Mouse (Mus musculus) lung, embryonic 14.5 days (tissue): ENCODE results near the gene Cluh. TPM values are rescaled to one million over a fixed set of nuclear protein-coding genes. Genes with fewer than 3 reads are reported as not detected.

Source experiments
- ATAC-seq: fragments of 200-750 bp; cut with Nextera tagmentation; 2 replicates; pipeline ENCODE4 v1.8.0; 2017; ENCODE audit warnings: mild to moderate bottlenecking, moderate TSS enrichment, moderate library complexity; ENCODE audit not compliant: insufficient read depth
- DNase-seq: peaks from one replicate; pipeline ENCODE4 v3.0.0-alpha.2; 2015
- H3K27ac ChIP-seq: fragments of 300-500 bp; sonication (generic); 2 replicates; pipeline ENCODE4 v1.5.1; 2014; ENCODE audit warnings: low read depth, mild to moderate bottlenecking, moderate library complexity
- H3K27me3 ChIP-seq: fragments of 300-500 bp; sonication (generic); 2 replicates; pipeline ENCODE4 v1.6.1; 2014; ENCODE audit warnings: low read length, control low read depth; ENCODE audit not compliant: insufficient read depth
- H3K36me3 ChIP-seq: fragments of 300-500 bp; sonication (generic); 2 replicates; pipeline ENCODE4 v1.6.1; 2014; ENCODE audit warnings: control low read depth; ENCODE audit not compliant: insufficient read depth
- H3K4me1 ChIP-seq: fragments of 300-500 bp; sonication (generic); 2 replicates; pipeline ENCODE4 v1.6.1; 2014; ENCODE audit warnings: antibody characterized with exemption, control low read depth; ENCODE audit not compliant: insufficient read depth
- H3K4me2 ChIP-seq: fragments of 300-500 bp; sonication (generic); 2 replicates; pipeline ENCODE4 v1.6.1; 2014; ENCODE audit warnings: mild to moderate bottlenecking
- H3K4me3 ChIP-seq: fragments of 300-500 bp; sonication (generic); 2 replicates; pipeline ENCODE4 v1.5.1; 2014; ENCODE audit warnings: low read depth, low read length
- H3K9ac ChIP-seq: fragments of 300-500 bp; sonication (generic); 2 replicates; pipeline ENCODE4 v1.6.1; 2014
- H3K9me3 ChIP-seq: fragments of 300-500 bp; sonication (generic); 2 replicates; pipeline ENCODE4 v1.6.1; 2016; ENCODE audit warnings: low read depth, low read length, control low read depth
- CTCF ChIP-seq: IDR thresholded peaks from 2 replicates; pipeline ENCODE4 v1.5.1; 2016; ENCODE audit warnings: antibody characterized with exemption, low read depth
- WGBS: fragments of 180-500 bp; shearing (Covaris S2); extraction: QIAGEN DNeasy Blood & Tissue Kit; methylation state at CpG from one replicate; pipeline ENCODE4 v1.1.7; 2014; 5-methylcytosine and 5-hydroxymethylcytosine counted together
- polyA plus RNA-seq: library from polyadenylated mRNA; unstranded; fragments of >200 nt; fragmentation: Nextera tagmentation; extraction: Ambion mirVana; gene quantifications from 2 replicates; pipeline ENCODE4 v1.2.1, GENCODE M21; 2014

Cluh gene
- 21.5 and 23.8 TPM in 2 replicates for polyA plus RNA-seq

GRCm38 (mm10) chr11:74649095-74649646 is at the start of gene Cluh:
TSS of gene Cluh (plus strand) at chr11:74649495.
- Histone ChIP-seq H3K4me1 (0 out of 2 replicates have a peak, but pooled peaks cover 2% of the 10 kb centered on the region), H3K4me2 (peak within 1 kb of the TSS; percentile 88), H3K27me3 (no peaks in the 10 kb centered on the region), H3K4me3 (peak within 1 kb of the TSS; percentile 93), H3K9me3 (no peaks in the 10 kb centered on the region), H3K9ac (peak within 1 kb of the TSS; percentile 84), H3K27ac (peak within 1 kb of the TSS; percentile 40), H3K36me3 (no peaks in the 10 kb centered on the region)
- ATAC-seq (peak; percentile 94), DNase-seq (peak; percentile 96)
- WGBS, result under 1% methylated on average over 56 of the region's 58 CpGs
- TF ChIP-seq CTCF, result no peak

- no peak overlapping the region for H3K4me3 ChIP-seq
- no peak overlapping the region for H3K9ac ChIP-seq
- 84% methylated on average over 1 of the region's 1 CpGs for WGBS
- DNase-seq (no peak), ATAC-seq (no peak)
- peaks cover 6% of the 10 kb centered on the region; the same call in 1 of the 2 replicates for H3K9me3 ChIP-seq
- H3K27me3 ChIP-seq, result no peaks in the 10 kb centered on the region
- H3K4me1 ChIP-seq, result no peaks in the 10 kb centered on the region
- TF ChIP-seq CTCF, result no peak
- H3K36me3 ChIP-seq, result no peaks in the 10 kb centered on the region
- no peak overlapping the region for H3K27ac ChIP-seq
- no peak overlapping the region for H3K4me2 ChIP-seq
These were observed 47.0 kb upstream of the Cluh start for GRCm38 (mm10) chr11:74602286-74602685.

GRCm38 (mm10) chr11:74610068-74610467 is 39.2 kb upstream of the Cluh start:
- TF ChIP-seq CTCF, result no peak

GRCm38 (mm10) chr11:74610545-74611176 is 38.6 kb upstream of the Cluh start, which contains the start of gene Rap1gap2:
TSS of gene Rap1gap2 (minus strand) at chr11:74610915.
- no peaks in the 10 kb centered on the region for H3K9me3 ChIP-seq
- H3K9ac ChIP-seq, result peak within 1 kb of the TSS; percentile 16; the same call in 1 of the 2 replicates
- ATAC-seq (no peak), DNase-seq (peak; percentile 38)
- H3K27me3 ChIP-seq, result peaks cover 32% of the 10 kb centered on the region
- WGBS, result 2% methylated on average over 49 of the region's 50 CpGs
- TF ChIP-seq CTCF, result no peak
- H3K4me1 ChIP-seq, result no peaks in the 10 kb centered on the region
- H3K4me2 ChIP-seq, result peak within 1 kb of the TSS; percentile 62
- H3K27ac ChIP-seq, result no peak within 1 kb of the TSS
- no peaks in the 10 kb centered on the region for H3K36me3 ChIP-seq
- H3K4me3 ChIP-seq, result peak within 1 kb of the TSS; percentile 33

More at GRCm38 (mm10) chr11:74610068-74610467, 39.2 kb upstream of the Cluh start:
- Histone ChIP-seq H3K9me3 (no peaks in the 10 kb centered on the region), H3K27ac (no peak overlapping the region), H3K4me2 (no peak overlapping the region), H3K9ac (no peak overlapping the region), H3K27me3 (peaks cover 32% of the 10 kb centered on the region), H3K4me3 (no peak overlapping the region; the same call in 1 of the 2 replicates), H3K4me1 (no peaks in the 10 kb centered on the region), H3K36me3 (no peaks in the 10 kb centered on the region)
- DNase-seq (no peak), ATAC-seq (no peak)
- WGBS, result 12% methylated on average over 5 of the region's 5 CpGs

GRCm38 (mm10) chr11:74611437-74611836 is 37.9 kb upstream of the Cluh start:
- Histone ChIP-seq H3K27ac (no peak overlapping the region), H3K36me3 (no peaks in the 10 kb centered on the region), H3K4me3 (no peak overlapping the region; the same call in 1 of the 2 replicates), H3K9me3 (no peaks in the 10 kb centered on the region), H3K4me2 (peak overlapping the region; percentile 62; the same call in 1 of the 2 replicates), H3K4me1 (no peaks in the 10 kb centered on the region), H3K27me3 (peaks cover 32% of the 10 kb centered on the region), H3K9ac (no peak overlapping the region)
- no peak for TF ChIP-seq CTCF
- DNase-seq (no peak), ATAC-seq (no peak)
- 12% methylated on average over 7 of the region's 7 CpGs for WGBS

- Histone ChIP-seq H3K4me1 (no peaks in the 10 kb centered on the region), H3K9ac (no peak overlapping the region), H3K36me3 (no peaks in the 10 kb centered on the region), H3K27ac (no peak overlapping the region), H3K4me2 (no peak overlapping the region), H3K9me3 (no peaks in the 10 kb centered on the region), H3K4me3 (no peak overlapping the region), H3K27me3 (peaks cover 32% of the 10 kb centered on the region)
- ATAC-seq, result no peak
- no peak for DNase-seq
- WGBS, result 57% methylated on average over 4 of the region's 4 CpGs
- no peak for TF ChIP-seq CTCF
These were observed 35.9 kb upstream of the Cluh start for GRCm38 (mm10) chr11:74613428-74613827.

- no peaks in the 10 kb centered on the region for H3K4me1 ChIP-seq
- no peaks in the 10 kb centered on the region for H3K36me3 ChIP-seq
- no peak overlapping the region for H3K9ac ChIP-seq
- 47% methylated on average over 5 of the region's 5 CpGs for WGBS
- no peak for DNase-seq
- TF ChIP-seq CTCF, result no peak
- H3K4me2 ChIP-seq, result no peak overlapping the region
- no peak overlapping the region for H3K4me3 ChIP-seq
- ATAC-seq, result no peak
- no peak overlapping the region for H3K27ac ChIP-seq
- peaks cover 32% of the 10 kb centered on the region for H3K27me3 ChIP-seq
- no peaks in the 10 kb centered on the region for H3K9me3 ChIP-seq
These were observed 33.7 kb upstream of the Cluh start for GRCm38 (mm10) chr11:74615571-74615970.
